Mouse (Mus musculus): Measurements from ENCODE around the gene Trim28.
A peak's percentile ranks its signal among the peaks of the same experiment; 100 is the strongest.

Trim28 gene

DNA sequence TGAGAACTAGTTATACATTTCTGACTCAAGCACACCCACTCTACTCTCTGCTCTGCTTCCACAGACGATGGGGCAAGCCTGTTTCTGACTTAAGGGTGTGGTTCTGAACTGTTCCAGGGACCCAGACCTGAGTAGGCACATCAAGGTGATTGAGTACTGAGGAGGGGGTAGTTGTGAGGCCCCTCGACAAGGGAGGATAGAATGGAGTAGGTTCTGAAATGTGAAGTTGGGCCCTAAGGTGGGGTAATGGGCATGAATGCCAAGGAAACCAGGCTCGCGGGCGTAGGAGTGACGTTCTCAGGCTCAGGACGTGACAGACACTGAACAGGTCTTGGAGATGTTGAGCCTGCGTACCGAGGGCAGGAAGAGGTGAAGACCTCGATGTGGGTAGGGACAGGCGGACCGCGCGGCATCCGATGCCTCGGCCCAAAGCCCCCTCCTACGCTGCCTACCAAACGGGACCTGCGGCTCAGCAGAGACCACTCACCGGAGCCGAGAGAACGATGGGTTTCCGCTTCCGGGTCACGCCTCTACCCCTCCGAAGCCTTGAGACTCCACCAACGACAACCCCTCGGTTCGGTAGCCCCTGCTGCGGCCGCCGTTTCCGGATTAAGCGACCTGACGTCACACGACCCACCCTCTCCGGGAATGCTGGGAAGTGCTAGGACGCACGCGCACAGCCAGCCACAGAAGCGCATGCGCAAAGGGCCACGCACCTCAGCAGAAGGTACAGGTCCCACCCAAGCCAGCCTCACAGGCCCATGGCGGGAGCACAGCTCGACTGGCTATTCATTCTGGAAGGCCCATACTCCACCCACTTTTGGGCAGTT is 35.4 kb downstream of the Trim28 start, which contains the start of gene Chmp2a:
Chmp2a (minus strand) TSS at position 660 of the 830 bp plus-strand sequence.
- DNase-seq, result peak; percentile 97

DNA sequence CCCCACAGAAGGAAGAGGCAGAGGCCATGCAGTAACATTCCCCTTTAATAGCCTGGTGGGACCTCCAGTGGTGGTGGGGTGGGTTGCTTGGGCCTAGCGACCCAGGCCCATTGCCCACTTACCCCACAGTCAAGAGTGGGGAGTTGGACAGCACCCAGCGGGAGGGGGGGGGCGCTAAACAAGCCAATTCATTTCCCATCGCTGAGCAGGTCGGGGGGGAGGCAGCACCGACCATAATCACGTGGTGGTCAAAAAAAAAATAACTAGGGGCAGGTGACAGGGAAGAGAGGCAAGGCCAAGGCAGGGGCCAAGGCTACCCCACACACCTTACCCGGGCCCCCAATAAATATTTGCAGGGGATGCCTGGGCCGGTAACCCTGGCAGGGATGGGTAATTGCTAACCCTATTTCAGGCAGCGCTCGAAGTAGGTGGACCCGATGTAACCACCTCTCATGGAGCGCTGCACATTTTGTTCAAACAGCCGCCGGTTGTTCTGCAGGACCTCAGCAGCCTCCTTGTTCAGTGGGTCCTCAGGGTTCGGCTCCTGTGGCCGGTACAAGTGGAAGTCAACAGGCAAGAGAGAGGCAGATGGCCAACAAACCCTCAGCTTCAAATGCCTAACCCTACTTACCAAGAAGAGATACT is 36.4 kb downstream of the Trim28 start:
- DNase-seq, result no peak

DNA sequence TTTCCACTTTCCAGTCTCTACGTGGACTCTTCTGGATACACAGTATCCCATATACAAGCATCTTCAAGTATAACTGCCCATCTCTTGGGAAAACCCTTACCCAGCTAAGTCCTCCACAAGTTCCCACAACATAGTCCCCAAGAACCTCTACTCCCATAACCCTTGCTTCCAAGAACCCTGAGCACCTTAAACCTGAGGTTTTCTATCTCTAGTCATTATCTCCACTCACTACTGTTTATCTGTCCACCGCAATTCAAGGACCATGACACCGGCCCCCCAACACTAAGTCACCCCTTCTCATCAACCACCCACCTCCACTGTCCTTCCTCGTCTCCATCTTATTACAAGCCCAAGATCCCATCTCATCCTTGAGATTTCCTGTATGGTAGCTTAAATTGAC is 37.9 kb downstream of the Trim28 start:
- no peak for DNase-seq

- no peak for DNase-seq
Observed at GRCm38 (mm10) chr7:13037366-13037765, 38.5 kb downstream of the Trim28 start.

GRCm38 (mm10) chr7:13037901-13038555 is 39.1 kb downstream of the Trim28 start, which contains the start of gene Ube2m:
Gene Ube2m, minus strand, starts transcription at chr7:13038275.
- DNase-seq, result peak; percentile 97

DNA sequence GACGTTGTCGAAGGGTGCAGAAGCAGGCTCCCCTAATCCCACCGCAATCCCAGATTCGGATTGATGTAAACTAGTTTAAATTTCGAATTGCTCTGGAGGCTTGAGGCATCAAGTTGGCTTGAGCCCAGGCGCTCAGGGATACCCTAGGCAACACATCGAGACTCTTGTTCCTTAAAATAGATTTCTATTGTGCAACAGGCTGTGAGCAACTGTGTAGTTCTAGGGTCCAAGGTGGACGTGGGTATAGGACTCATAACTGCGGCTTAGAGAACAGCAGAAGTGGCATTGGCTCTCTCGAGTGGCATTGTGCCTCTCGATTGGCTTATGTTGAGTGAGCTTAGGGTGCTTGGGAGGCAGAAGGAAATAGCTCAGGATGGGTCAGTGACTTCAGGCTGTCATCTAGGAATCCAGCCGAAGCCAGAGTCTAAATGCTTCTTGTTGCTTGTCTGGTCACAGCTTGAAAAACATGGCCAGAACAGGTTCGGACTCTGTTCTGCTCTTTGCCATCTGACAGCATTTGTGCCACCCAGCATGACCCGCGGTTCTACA is 39.8 kb downstream of the Trim28 start:
- DNase-seq, result no peak

DNA sequence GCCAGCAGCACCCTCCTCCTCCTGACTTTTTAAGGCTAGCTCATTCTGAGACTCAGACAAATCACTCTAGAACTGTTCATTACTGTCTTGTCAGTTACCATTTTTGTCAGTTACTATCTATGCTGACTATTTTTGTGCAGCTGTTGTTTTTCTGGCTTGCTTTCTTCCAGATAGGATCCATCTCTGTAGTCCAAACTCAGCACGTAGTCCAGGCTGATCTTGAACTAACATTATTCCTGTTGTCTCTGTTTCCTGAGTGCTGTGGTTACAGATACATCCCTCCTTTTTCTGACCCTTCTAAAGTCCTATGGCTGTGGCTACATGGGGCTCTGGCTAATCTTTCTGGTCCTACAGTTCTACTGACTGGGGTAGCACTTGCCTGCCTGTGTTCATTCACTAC is 40.3 kb downstream of the Trim28 start:
- no peak for DNase-seq

DNA sequence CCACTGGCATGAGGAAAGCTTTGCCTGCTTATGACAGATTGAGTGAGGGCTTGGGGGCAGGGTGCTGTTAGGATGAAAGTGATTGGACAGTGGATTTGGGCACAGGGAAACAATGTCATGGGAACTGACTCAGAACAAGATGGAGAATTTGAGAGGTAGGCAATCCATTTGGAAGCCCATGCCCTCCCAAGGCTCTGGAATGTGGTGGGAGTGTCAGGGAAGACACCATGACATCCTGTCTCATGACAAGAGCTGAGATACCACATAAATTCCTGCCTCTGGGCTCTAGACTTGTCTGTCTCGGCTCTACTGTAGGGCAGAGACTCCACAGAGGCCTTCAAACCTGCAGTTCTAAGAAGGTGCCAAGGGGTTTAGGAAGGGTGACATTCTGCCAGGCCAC is 42.3 kb downstream of the Trim28 start:
- DNase-seq, result no peak

DNA sequence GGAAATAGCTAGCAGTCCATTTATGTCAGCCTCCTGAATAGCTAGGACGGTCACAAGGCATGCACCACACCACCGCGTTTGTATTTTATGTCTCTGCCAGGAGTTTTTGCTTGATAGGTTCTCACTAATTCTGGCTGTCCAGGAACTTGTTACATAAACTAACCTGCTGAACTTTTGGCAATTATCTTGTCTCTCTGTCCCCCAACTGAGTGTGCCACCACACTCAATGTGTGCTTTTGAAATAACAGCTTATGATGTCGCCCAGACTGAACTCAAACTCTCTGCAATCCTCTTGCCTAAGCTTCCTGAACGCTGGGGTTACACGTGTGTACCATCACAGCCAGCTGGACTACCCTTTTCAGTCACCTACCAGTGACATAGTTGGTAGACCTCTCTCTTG is 43.6 kb downstream of the Trim28 start:
- DNase-seq, result no peak

DNA sequence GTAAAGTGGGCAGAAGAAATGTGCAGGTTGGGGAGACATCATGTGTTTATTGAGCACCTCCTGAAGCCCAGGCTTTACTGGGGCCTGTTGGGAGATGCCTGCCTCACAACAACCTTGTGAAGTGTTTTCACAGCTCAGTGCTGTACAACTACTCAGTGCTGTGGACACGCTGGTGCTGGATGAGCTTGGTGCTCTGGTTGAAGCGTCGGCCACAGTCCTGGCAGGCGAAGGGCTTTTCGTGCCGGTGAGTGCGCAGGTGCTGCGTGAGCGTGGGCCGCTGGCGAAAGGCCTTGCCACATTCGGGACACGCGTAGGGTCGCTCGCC is 44.2 kb downstream of the Trim28 start:
- DNase-seq, result no peak

DNA sequence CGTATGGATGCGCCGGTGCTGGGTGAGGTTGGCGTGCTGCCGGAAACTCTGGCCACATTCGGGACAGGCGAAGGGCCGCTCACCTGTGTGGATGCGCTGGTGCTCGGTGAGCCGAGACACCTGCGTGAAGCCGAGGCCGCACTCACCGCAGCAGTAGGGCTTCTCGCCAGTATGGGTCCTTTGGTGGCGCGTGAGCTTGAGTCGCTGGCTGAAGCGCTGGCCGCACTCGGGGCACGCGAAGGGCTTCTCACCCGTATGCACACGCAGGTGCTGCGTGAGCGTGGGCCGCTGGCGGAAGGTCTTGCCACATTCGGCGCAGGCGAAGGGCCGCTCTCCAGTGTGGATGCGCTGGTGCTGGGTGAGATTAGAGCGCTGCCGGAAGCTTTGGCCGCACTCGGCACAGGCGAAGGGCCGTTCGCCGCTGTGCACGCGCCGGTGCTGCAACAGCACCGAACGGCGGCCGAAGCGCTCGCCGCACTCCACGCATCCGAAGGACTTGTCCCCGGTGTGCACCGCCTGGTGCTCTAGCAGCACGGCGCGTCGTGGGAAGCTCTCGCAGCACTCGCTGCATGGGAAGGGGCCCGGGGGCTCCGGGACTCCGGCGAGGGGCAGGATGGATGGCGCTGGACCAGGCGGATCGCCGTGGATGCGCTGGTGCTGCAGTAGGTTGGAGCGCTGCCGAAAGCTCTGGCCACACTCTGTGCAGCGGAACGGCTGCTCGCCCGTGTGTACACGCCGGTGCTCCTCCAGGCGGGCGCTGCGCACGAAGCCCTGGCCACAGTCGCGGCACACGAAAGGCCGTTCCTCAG is 44.7 kb downstream of the Trim28 start:
- peak; percentile 11 to 25 for DNase-seq

- no peak for DNase-seq
Observed at GRCm38 (mm10) chr7:13044254-13044625, 45.3 kb downstream of the Trim28 start.

DNA sequence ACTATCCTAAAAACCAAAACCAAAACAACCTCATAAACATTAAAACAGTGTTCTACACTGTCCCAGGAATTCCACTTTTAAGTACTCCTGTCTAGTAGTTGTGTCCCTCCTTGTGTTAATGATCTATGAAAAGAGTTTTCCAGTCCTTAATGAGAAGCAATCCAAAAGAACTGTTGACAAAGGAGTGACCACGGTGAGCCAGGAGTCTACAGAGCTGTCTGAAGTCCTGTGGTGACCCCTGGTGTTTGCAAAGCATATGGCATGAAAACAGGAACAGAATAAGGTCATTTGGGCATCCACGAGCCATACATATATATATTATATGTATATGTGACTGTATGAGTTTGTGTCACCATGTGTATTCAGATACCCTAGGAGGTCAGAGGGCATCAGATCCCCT is 47.2 kb downstream of the Trim28 start:
- DNase-seq, result peak; percentile 83 to 86

- DNase-seq, result no peak
Observed at GRCm38 (mm10) chr7:13053001-13053400, 54.1 kb downstream of the Trim28 start.

DNA sequence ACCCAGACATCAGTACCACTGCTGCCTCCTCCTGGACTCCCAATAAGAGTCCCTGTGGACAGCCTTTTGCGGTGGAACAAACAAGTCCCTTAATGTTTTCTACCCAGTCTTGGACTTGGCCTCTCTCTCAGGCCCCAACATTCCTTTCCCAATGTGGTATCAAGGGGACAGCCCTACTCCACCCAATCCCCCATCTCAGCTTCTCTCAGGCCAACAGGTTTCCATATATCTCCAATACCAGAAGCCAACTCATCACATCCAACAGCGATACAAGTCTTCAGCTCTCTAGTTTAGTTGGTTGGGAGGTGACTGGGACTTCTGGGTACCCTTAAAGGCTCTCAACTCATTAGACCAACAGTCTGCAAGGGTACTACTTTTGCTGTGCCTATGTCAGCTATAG is 54.6 kb downstream of the Trim28 start:
- DNase-seq, result no peak

- DNase-seq, result no peak
Observed at GRCm38 (mm10) chr7:13053961-13054286, 55.0 kb downstream of the Trim28 start.

- peak; percentile 90 for DNase-seq
Observed at GRCm38 (mm10) chr7:13054287-13055010, 55.5 kb downstream of the Trim28 start, which contains the start of gene Mzf1. Gene Mzf1, minus strand, starts transcription at chr7:13054764.

DNA sequence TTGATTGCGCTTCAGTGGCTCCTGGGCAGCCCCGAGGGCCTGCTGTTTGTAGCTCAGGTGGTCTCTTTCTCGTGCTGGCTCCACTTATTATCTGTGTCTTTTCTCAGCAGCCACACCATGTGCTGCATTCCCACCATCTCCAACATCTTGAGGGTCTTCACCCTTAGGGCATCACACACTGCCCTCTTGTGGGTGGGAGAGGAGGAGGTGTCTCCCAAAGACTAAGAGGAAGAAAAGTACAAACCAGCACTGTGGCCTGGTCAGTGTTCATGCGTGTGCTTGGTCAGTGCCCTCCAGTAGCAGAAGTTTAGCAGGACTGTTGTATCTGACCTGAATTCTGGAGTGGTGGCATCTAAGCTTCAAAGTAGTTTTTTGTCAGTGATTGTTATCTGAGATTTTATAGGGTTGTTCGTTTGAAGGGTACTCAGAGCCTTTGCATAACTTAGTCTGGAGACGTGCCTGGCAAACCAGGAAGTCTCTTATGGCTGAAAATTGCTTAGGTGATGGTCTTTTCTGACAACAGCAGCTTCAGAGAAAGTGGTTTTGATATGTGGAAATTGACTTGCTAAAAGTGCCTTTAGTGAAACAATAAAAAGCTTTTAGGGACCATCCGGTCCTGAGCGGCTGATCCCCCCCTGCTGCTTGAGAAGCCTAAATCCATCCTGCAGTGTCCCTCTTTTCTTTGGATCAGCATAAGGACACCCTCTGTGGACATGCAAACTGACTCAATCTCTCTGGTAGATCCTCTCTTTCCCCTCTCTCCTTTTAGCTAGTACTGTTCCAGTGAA is 58.2 kb downstream of the Trim28 start:
- no peak for DNase-seq

- DNase-seq, result no peak
Observed at GRCm38 (mm10) chr7:13059536-13059935, 60.6 kb downstream of the Trim28 start.

DNA sequence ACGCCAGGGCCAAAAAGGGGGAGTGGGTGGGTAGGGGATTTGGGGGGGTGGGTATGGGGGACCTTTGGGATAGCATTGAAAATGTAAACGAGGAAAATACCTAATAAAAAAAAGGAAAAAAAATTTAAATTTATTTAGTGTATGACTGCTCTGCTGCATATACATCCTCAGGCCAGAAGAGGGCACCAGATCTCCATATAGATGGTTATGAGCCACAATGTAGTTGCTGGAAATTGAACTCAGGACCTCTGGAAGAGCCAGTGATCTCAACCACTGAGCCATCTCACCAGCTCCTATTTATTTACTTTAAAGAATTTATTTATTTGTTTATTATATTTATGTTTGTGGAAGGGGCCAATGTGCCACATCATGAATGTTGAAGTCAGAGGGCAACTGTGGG is 64.5 kb downstream of the Trim28 start:
- peak; percentile 23 to 24 for DNase-seq

DNA sequence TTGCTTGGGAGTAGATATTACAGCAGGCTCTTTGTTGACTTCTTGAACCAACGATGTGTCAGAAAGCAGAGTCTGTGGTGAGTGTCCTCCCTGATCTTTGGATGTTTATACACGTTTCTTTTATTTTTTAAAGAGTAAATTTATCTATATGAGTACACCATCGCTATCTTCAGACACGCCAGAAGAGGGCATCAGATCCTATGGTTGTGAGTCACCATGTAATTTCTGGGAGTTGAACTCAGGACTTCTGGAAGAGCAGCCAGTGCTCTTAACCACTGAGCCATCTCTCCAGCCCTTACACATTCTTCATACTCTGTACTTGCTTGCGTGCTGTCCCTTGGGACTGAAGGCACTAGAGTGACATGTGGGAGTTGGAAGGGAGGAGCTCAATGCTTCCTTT is 73.4 kb downstream of the Trim28 start:
- no peak for DNase-seq
